Mouse (Mus musculus) liver, embryonic 13.5 days (tissue): Measurements from ENCODE around the gene Ndufb5. TPM values are rescaled to one million over a fixed set of nuclear protein-coding genes. Genes with fewer than 3 reads are reported as not detected.

ENCODE experiments used
- ATAC-seq: fragments of 200-750 bp; cut with Nextera tagmentation; 2 replicates; pipeline ENCODE4 v1.8.0; 2017; ENCODE audit warnings: low read depth, mild to moderate bottlenecking, moderate number of reproducible peaks, moderate library complexity
- DNase-seq: peaks from one replicate; pipeline ENCODE4 v3.0.0; 2022
- H3K27ac ChIP-seq: fragments of 300-500 bp; sonication (generic); 2 replicates; pipeline ENCODE4 v1.5.1; 2015; ENCODE audit warnings: moderate library complexity, mild to moderate bottlenecking, inconsistent platforms
- H3K27me3 ChIP-seq: fragments of 300-500 bp; sonication (generic); 2 replicates; pipeline ENCODE4 v1.6.1; 2015; ENCODE audit warnings: mild to moderate bottlenecking, inconsistent platforms
- H3K36me3 ChIP-seq: fragments of 300-500 bp; sonication (generic); 2 replicates; pipeline ENCODE4 v1.6.1; 2015; ENCODE audit warnings: mild to moderate bottlenecking, inconsistent platforms
- H3K4me1 ChIP-seq: fragments of 300-500 bp; sonication (generic); replicated peaks from 2 replicates; pipeline ENCODE4 v1.6.1; 2015; ENCODE audit warnings: inconsistent platforms
- H3K4me2 ChIP-seq: fragments of 300-500 bp; sonication (generic); 2 replicates; pipeline ENCODE4 v1.6.1; 2015; ENCODE audit warnings: inconsistent platforms, mild to moderate bottlenecking, moderate library complexity
- H3K4me3 ChIP-seq: fragments of 300-500 bp; sonication (generic); replicated peaks from 2 replicates; pipeline ENCODE4 v1.5.1; 2015; ENCODE audit warnings: mild to moderate bottlenecking, inconsistent platforms
- H3K9ac ChIP-seq: fragments of 300-500 bp; sonication (generic); 2 replicates; pipeline ENCODE4 v1.6.1; 2015; ENCODE audit warnings: mild to moderate bottlenecking, inconsistent platforms
- H3K9me3 ChIP-seq: fragments of 300-500 bp; sonication (generic); replicated peaks from 2 replicates; pipeline ENCODE4 v1.6.1; 2016; ENCODE audit warnings: inconsistent platforms
- WGBS: fragments of 180-500 bp; shearing (Covaris S2); methylation state at CpG from one replicate; pipeline ENCODE4 v1.1.7; 2015; ENCODE audit not compliant: insufficient replicate concordance; 5-methylcytosine and 5-hydroxymethylcytosine counted together
- polyA plus RNA-seq: library from polyadenylated mRNA; unstranded; fragments of >200 nt; fragmentation: Nextera tagmentation; extraction: Ambion mirVana; gene quantifications from 2 replicates; pipeline ENCODE4 v1.2.1, GENCODE M21; 2015

Ndufb5 gene
- polyA plus RNA-seq = 172 and 175 TPM in 2 replicates

GRCm38 (mm10) chr3:32736244-32737171, at the start of gene Ndufb5:
Gene Ndufb5, plus strand, starts transcription at chr3:32736990.
- Histone ChIP-seq H3K9ac (peak within 1 kb of the TSS; percentile 88), H3K9me3 (no peaks in the 10 kb centered on the region), H3K4me1 (peaks cover 39% of the 10 kb centered on the region), H3K27ac (peak within 1 kb of the TSS; percentile 83), H3K4me3 (peak within 1 kb of the TSS; percentile 90), H3K36me3 (peaks cover 38% of the 10 kb centered on the region), H3K4me2 (peak within 1 kb of the TSS; percentile 88), H3K27me3 (no peaks in the 10 kb centered on the region)
- peak; percentile 97 for DNase-seq
- ATAC-seq = peak; percentile 94
- under 1% methylated on average over 62 of the region's 62 CpGs for WGBS

GRCm38 (mm10) chr3:32687156-32687555, 49.6 kb upstream of the Ndufb5 start:
- H3K27me3 ChIP-seq = no peaks in the 10 kb centered on the region
- no peak for ATAC-seq
- H3K9ac ChIP-seq = no peak overlapping the region
- no peak overlapping the region for H3K27ac ChIP-seq
- peaks cover 42% of the 10 kb centered on the region for H3K4me1 ChIP-seq
- H3K4me2 ChIP-seq = no peak overlapping the region
- no peaks in the 10 kb centered on the region for H3K36me3 ChIP-seq
- WGBS = 50% methylated on average over 4 of the region's 4 CpGs
- H3K4me3 ChIP-seq = no peak overlapping the region
- DNase-seq = no peak
- no peaks in the 10 kb centered on the region for H3K9me3 ChIP-seq

- Histone ChIP-seq H3K27ac (peak overlapping the region; percentile 50; the same call in 1 of the 2 replicates), H3K4me2 (peak overlapping the region; percentile 28)
Observed at GRCm38 (mm10) chr3:32689567-32689999, 47.2 kb upstream of the Ndufb5 start.

GRCm38 (mm10) chr3:32690008-32690407, 46.8 kb upstream of the Ndufb5 start:
- WGBS = 42% methylated on average over 3 of the region's 3 CpGs
- H3K4me3 ChIP-seq = no peak overlapping the region
- H3K4me2 ChIP-seq = peak overlapping the region; percentile 28
- DNase-seq (no peak), ATAC-seq (peak; percentile 57; the same call in 1 of the 2 replicates)
- no peak overlapping the region for H3K9ac ChIP-seq
- H3K4me1 ChIP-seq = peaks cover 52% of the 10 kb centered on the region
- H3K27me3 ChIP-seq = no peaks in the 10 kb centered on the region
- H3K9me3 ChIP-seq = no peaks in the 10 kb centered on the region
- peak overlapping the region; percentile 50 for H3K27ac ChIP-seq
- H3K36me3 ChIP-seq = no peaks in the 10 kb centered on the region

More at GRCm38 (mm10) chr3:32689567-32689999, 47.2 kb upstream of the Ndufb5 start:
- no peaks in the 10 kb centered on the region for H3K9me3 ChIP-seq
- H3K9ac ChIP-seq = no peak overlapping the region
- H3K4me1 ChIP-seq = peaks cover 49% of the 10 kb centered on the region
- ATAC-seq (peak; percentile 83), DNase-seq (peak; percentile 48)
- no peak overlapping the region for H3K4me3 ChIP-seq
- no peaks in the 10 kb centered on the region for H3K27me3 ChIP-seq
- WGBS = 20% methylated on average over 9 of the region's 9 CpGs
- no peaks in the 10 kb centered on the region for H3K36me3 ChIP-seq

- 0% methylated on average over 1 of the region's 1 CpGs for WGBS
- ATAC-seq (peak; percentile 78), DNase-seq (peak; percentile 44)
- peak overlapping the region; percentile 71 for H3K27ac ChIP-seq
- H3K36me3 ChIP-seq = no peaks in the 10 kb centered on the region
- H3K4me3 ChIP-seq = no peak overlapping the region
- no peaks in the 10 kb centered on the region for H3K9me3 ChIP-seq
- H3K4me2 ChIP-seq = peak overlapping the region; percentile 48
- peaks cover 61% of the 10 kb centered on the region for H3K4me1 ChIP-seq
- peak overlapping the region; percentile 36 for H3K9ac ChIP-seq
- no peaks in the 10 kb centered on the region for H3K27me3 ChIP-seq
Observed at GRCm38 (mm10) chr3:32690901-32691300, 45.9 kb upstream of the Ndufb5 start.

- no peak overlapping the region for H3K9ac ChIP-seq
- 67% methylated on average over 5 of the region's 5 CpGs for WGBS
- DNase-seq = no peak
Observed at GRCm38 (mm10) chr3:32691841-32692240, 44.9 kb upstream of the Ndufb5 start.

GRCm38 (mm10) chr3:32694211-32694610, 42.6 kb upstream of the Ndufb5 start:
- Histone ChIP-seq H3K9me3 (no peaks in the 10 kb centered on the region), H3K27me3 (no peaks in the 10 kb centered on the region), H3K4me2 (no peak overlapping the region), H3K27ac (no peak overlapping the region), H3K9ac (no peak overlapping the region), H3K36me3 (no peaks in the 10 kb centered on the region), H3K4me3 (no peak overlapping the region), H3K4me1 (peaks cover 49% of the 10 kb centered on the region)
- WGBS = 78% methylated on average over 5 of the region's 5 CpGs
- DNase-seq = no peak
- no peak for ATAC-seq

More at GRCm38 (mm10) chr3:32691841-32692240, 44.9 kb upstream of the Ndufb5 start:
- Histone ChIP-seq H3K36me3 (no peaks in the 10 kb centered on the region), H3K27me3 (no peaks in the 10 kb centered on the region), H3K4me3 (no peak overlapping the region), H3K4me2 (no peak overlapping the region), H3K4me1 (peaks cover 57% of the 10 kb centered on the region), H3K9me3 (no peaks in the 10 kb centered on the region), H3K27ac (no peak overlapping the region)
- ATAC-seq = no peak

GRCm38 (mm10) chr3:32694737-32695582, 41.8 kb upstream of the Ndufb5 start:
- 46% methylated on average over 12 of the region's 12 CpGs for WGBS
- Histone ChIP-seq H3K4me1 (peaks cover 43% of the 10 kb centered on the region), H3K4me2 (peak overlapping the region; percentile 32)

GRCm38 (mm10) chr3:32695583-32695980, 41.2 kb upstream of the Ndufb5 start:
- H3K27me3 ChIP-seq = no peaks in the 10 kb centered on the region
- no peak overlapping the region for H3K4me3 ChIP-seq
- H3K9me3 ChIP-seq = no peaks in the 10 kb centered on the region
- peak; percentile 42 for DNase-seq
- peak; percentile 56; the same call in 1 of the 2 replicates for ATAC-seq
- peaks cover 38% of the 10 kb centered on the region for H3K4me1 ChIP-seq
- no peak overlapping the region for H3K9ac ChIP-seq
- H3K27ac ChIP-seq = no peak overlapping the region
- H3K36me3 ChIP-seq = no peaks in the 10 kb centered on the region
- WGBS = 63% methylated on average over 4 of the region's 4 CpGs
- H3K4me2 ChIP-seq = peak overlapping the region; percentile 32

More at GRCm38 (mm10) chr3:32694737-32695582, 41.8 kb upstream of the Ndufb5 start:
- Histone ChIP-seq H3K27me3 (no peaks in the 10 kb centered on the region), H3K27ac (no peak overlapping the region), H3K9me3 (no peaks in the 10 kb centered on the region), H3K36me3 (no peaks in the 10 kb centered on the region), H3K9ac (no peak overlapping the region), H3K4me3 (no peak overlapping the region)
- ATAC-seq (peak; percentile 29; the same call in 1 of the 2 replicates), DNase-seq (no peak)

- peaks cover 18% of the 10 kb centered on the region for H3K4me1 ChIP-seq
- WGBS = 31% methylated on average over 7 of the region's 7 CpGs
- no peak overlapping the region for H3K4me2 ChIP-seq
- ATAC-seq (peak; percentile 59; the same call in 1 of the 2 replicates), DNase-seq (peak; percentile 69)
- no peaks in the 10 kb centered on the region for H3K9me3 ChIP-seq
- no peak overlapping the region for H3K9ac ChIP-seq
- H3K36me3 ChIP-seq = no peaks in the 10 kb centered on the region
- H3K27me3 ChIP-seq = no peaks in the 10 kb centered on the region
- H3K4me3 ChIP-seq = no peak overlapping the region
- no peak overlapping the region for H3K27ac ChIP-seq
Observed at GRCm38 (mm10) chr3:32698228-32698863, 38.4 kb upstream of the Ndufb5 start.
